Mouse (Mus musculus) kidney, postnatal 25 days (tissue): ENCODE data around the gene Igf1r.

Experiments
- DNase-seq, 2 experiments: peaks; one replicate each; pipeline ENCODE4 v3.0.0; 2021; ENCODE audit warnings: mixed read lengths in 2 of 2

The Igf1r gene

GRCm38 (mm10) chr7:67952777-67953700 lies at the start of gene Igf1r:
TSS of gene Igf1r (plus strand) at chr7:67952827.
- DNase-seq, result peak; percentile 46 to 74

DNA sequence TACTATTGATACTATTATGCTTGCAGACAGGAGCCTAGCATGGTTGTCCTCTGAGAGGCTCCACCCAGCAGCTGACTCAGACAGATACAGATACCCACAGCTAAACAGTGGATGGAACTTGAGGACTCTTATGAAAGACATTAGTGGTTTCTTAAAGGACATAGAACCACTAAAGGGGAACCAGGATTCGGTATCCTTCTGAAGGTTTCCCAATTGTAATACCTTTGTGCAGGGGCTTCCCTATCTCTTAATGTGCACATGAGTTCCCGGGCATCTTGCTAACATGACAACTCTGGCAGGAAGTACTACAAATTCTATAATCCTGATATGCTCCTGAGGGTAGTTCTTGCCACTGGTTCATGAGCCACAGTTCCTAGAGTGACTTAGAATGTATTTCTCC lies 46.3 kb upstream of the Igf1r start:
- no peak for DNase-seq

DNA sequence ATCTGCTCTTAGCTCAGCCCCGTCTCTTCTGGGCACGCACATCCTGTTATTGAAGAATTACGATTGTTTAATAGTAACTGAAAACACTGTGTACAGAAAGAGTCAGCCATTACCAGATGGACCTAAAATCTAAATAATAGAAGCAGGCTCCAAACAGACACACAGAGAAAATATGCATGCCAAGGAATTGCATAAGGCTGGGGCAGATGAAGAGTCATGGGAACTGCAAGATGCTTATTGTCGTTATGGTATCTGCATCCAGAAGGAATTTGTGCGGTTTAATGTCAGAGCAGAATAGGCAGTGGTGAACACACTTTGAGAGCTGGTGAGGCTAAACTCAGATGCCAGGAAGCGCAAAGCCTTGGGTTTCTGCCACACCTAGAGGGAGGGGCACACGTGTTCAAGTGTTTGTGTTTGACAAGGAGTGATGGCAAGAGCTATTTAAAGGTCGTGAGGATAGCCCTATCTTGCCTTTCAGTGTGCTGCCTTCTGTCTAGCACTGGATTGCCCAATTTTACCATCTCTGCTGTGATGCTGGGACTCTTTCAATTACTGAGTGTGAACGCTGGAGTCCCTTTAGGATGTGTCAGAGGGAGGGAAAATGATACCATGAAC lies 44.7 kb upstream of the Igf1r start:
- DNase-seq, result no peak

- no peak for DNase-seq
These were observed 42.1 kb upstream of the Igf1r start for GRCm38 (mm10) chr7:67910528-67910927.

GRCm38 (mm10) chr7:67910947-67911346 lies 41.7 kb upstream of the Igf1r start:
- DNase-seq, result no peak

DNA sequence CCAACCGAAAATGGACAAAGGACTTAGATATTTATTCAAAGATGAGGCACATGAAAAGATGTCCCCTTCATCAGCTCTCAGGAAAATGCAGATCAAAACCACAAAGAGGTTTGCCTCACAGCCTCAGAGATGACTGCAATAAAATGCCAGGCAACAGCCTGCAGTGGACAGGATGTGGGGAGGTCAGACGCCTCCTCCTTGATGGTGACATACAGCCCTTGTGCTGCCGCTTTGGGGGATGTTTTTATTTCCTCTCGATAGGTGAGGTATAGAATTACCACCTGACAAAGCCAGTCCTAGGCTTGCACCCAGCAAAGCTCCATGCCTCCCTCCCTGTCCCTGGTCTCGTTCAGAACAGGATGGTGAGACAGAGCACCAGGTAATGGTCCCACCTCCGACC lies 40.8 kb upstream of the Igf1r start:
- no peak for DNase-seq

- no peak for DNase-seq
These were observed 35.7 kb upstream of the Igf1r start for GRCm38 (mm10) chr7:67916960-67917359.

- peak; percentile 80 to 88 for DNase-seq
These were observed 34.9 kb upstream of the Igf1r start for GRCm38 (mm10) chr7:67917753-67918152.

- DNase-seq, result no peak
These were observed 33.2 kb upstream of the Igf1r start for GRCm38 (mm10) chr7:67919467-67919866.

- no peak for DNase-seq
These were observed 28.4 kb upstream of the Igf1r start for GRCm38 (mm10) chr7:67924215-67924614.

- no peak for DNase-seq
These were observed 22.5 kb upstream of the Igf1r start for GRCm38 (mm10) chr7:67930132-67930531.

DNA sequence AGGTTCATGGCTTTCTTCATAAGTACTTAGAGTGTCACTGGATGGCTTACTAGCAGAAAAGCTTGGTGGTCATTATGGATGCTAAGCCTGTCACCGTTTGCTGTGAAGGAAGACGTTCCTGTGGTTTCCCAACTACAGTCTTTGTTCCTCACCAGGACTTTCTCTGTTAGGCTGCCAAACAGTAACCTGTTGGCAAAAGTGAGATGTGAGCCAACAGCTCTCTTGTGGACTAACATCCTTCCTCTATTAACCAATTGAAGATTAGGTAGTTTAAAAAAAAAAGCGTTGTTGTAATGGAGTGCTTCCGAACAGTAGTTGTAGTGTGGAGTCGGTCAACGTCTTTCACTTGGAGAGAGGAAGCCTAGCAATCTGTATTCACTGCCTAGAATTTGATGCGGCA lies 15.8 kb upstream of the Igf1r start:
- no peak for DNase-seq

GRCm38 (mm10) chr7:67943805-67944204 lies 8.8 kb upstream of the Igf1r start:
- DNase-seq, result no peak

- DNase-seq, result no peak
These were observed 5.7 kb upstream of the Igf1r start for GRCm38 (mm10) chr7:67946901-67947300.

DNA sequence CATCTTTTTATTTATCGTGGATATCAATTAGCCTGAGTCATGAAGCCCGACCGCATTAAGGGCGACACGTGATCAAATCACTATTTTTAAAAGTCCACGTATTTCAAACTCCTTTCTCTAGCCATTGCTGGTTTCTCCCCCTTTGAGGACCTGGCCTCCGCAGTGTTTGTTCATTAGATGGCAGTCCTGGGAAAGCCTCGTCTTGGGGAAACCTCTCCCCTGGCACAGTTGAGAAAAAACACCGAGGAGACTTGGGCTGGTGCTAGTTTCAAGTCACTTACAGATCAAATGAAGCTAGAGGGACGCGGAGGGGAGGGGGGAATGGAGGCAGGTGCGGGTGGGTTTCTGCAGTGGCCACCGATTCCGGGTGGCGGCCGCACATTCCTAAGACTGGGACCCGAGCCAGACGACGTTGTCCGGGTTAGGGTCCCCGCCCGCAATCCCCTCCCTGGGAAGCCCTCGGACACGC lies 2.2 kb upstream of the Igf1r start:
- DNase-seq, result peak in 1 of 2 experiments; percentile 28

- peak; percentile 81 to 87 for DNase-seq
These were observed 1.7 kb upstream of the Igf1r start for GRCm38 (mm10) chr7:67950815-67951531.

- DNase-seq, result peak; percentile 92 to 97
These were observed 1.0 kb upstream of the Igf1r start for GRCm38 (mm10) chr7:67951532-67952035.

DNA sequence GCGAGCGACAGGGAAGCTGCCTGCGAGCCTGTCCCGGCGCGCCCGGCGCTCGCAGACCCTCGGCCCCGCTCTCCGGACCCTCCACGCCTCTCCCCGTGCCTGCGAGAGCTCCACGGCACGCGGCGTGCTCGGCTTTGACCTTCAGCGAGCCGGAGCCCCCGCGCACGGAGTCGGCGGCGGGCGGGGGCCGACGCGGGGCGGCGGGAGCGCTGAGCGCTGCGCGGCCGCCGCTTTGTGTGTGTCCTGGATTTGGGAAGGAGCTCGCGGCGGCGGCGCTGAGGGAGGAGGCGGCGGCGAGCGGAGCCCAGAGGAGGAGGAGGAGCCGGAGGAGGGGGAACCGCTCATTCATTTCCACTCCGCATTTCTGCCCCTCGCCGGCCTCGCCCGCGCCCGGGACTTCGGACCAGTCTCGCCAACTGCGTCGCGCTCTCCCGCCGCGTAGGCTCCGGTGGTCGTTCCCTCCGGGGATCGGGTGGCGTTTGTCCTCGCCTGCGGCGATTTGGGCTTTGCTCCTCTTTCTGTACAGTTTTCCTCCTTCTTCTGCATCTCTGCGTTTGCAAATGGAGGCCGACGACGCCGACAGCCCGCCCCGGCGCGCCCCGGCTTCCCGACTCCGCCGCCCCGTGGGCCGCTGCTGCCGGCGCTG lies 468 bp upstream of the Igf1r start:
- DNase-seq, result peak; percentile 85 to 92

DNA sequence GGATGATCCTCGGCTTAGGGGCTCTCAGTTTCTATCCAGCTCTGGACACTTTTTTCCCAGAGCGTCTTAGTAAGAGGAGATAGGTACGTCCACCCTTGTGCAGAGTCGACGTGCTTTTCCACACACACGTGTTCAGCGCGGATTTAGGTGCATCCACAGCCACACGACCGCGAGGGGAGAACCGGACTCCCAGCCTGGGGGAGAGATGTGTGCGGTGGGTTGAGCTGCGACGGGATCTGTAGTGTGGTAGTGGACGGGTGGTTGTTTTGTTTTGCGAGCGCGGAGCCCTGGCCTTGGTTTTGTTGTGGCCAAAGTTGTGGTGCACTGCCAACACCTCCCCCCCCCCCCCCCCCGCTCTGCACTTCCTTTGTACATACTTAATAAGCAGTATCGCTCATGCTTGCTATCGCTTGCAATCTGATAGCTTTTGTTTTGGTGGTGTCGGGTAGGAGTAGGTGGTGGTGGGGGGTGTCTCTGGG lies 1.2 kb downstream of the Igf1r start:
- peak; percentile 52 to 65 for DNase-seq

DNA sequence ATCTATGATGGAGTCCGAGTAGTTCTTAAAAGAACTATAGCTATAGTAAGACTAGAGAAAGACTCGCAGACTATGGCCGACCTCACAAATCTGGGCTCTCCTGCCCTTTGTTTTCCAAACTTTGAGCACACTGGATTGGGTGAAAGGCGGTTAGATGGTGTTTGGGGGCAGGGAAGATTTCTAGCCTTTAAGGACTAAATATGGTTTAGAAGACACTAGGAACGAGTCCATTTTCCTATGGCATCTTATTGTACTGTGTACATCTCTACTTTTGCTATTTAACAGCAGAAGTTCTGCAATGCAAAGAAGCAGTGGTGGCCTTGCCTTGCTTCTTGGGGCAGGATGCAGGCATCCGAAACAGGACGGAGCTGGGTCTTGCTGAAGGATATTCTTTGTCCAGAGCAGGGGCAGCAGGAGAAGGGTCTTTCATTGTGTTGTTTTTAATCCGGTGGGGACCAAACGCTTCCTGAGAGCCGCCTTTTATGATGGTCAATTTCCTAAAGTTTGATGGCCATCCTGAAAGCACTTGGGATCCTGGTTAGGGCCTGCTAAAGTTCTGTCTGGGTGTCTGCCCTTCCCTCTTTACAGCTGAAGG lies 2.1 kb downstream of the Igf1r start:
- no peak for DNase-seq

GRCm38 (mm10) chr7:67955276-67955675 lies 2.6 kb downstream of the Igf1r start:
- no peak for DNase-seq

GRCm38 (mm10) chr7:67957376-67957775 lies 4.7 kb downstream of the Igf1r start:
- no peak for DNase-seq
